Mouse (Mus musculus): ENCODE measurements at regions not wholly inside any gene's neighbourhood (a gene's known extent, or its start where the extent isn't known, plus 50 kb on each side); places are given as distances from the start of the nearest gene placed in this dataset.
A peak's percentile ranks its signal among the peaks of the same experiment; 100 is the strongest.

GRCm38 (mm10) chr15:65733326-65733725, 718.6 kb upstream of the Gm21961 start:
- DNase-seq: no peak

- no peak for DNase-seq
Observed at GRCm38 (mm10) chr15:65731308-65731707, 716.6 kb upstream of the Gm21961 start.

- DNase-seq: no peak
Observed at GRCm38 (mm10) chr15:65727061-65727460, 712.4 kb upstream of the Gm21961 start.

GRCm38 (mm10) chr15:65726271-65726670, 711.6 kb upstream of the Gm21961 start:
- no peak for DNase-seq

- DNase-seq: peak; percentile 23
Observed at GRCm38 (mm10) chr15:65703559-65703958, 688.9 kb upstream of the Gm21961 start.

- DNase-seq: peak; percentile 7
Observed at GRCm38 (mm10) chr15:65701510-65701909, 686.8 kb upstream of the Gm21961 start.

GRCm38 (mm10) chr15:65698596-65698995, 683.9 kb upstream of the Gm21961 start:
- DNase-seq: no peak
